Mouse (Mus musculus): ENCODE measurements around the gene Sirt2. TPM values are rescaled to one million over a fixed set of nuclear protein-coding genes. Genes with fewer than 3 reads are reported as not detected.

Sirt2 gene
- polyA plus RNA-seq, 1 experiment from 2014 or later = 125 TPM

- 0 out of 2 replicates have a peak, but pooled peaks have one; percentile 24 for ATAC-seq (ENCODE audit: low FRiP score, low read depth)
- H3K9ac ChIP-seq = no peak overlapping the region
- 26% methylated on average over 10 of the region's 10 CpGs for WGBS
Observed at GRCm38 (mm10) chr7:28801901-28802670, 35.6 kb downstream of the Sirt2 start.

GRCm38 (mm10) chr7:28802846-28803588, 36.5 kb downstream of the Sirt2 start:
- H3K4me2 ChIP-seq = no peak overlapping the region
- H3K4me3 ChIP-seq = no peak overlapping the region
- WGBS = 8% methylated on average over 10 of the region's 10 CpGs
- no peak for ATAC-seq (ENCODE audit: low FRiP score, low read depth)
- H3K9me3 ChIP-seq = no peaks in the 10 kb centered on the region
- H3K27ac ChIP-seq (replicated peaks) = peak overlapping the region; percentile 50; the same call in 1 of the 2 replicates
- peaks cover 15% of the 10 kb centered on the region for H3K4me1 ChIP-seq (replicated peaks)
- no peaks in the 10 kb centered on the region for H3K36me3 ChIP-seq
- no peaks in the 10 kb centered on the region for H3K27me3 ChIP-seq
- no peak overlapping the region for H3K9ac ChIP-seq

More at GRCm38 (mm10) chr7:28801901-28802670, 35.6 kb downstream of the Sirt2 start:
- H3K4me2 ChIP-seq = no peak overlapping the region
- H3K27me3 ChIP-seq = no peaks in the 10 kb centered on the region
- no peaks in the 10 kb centered on the region for H3K36me3 ChIP-seq
- peak overlapping the region; percentile 50; the same call in 1 of the 2 replicates for H3K27ac ChIP-seq (replicated peaks)
- peaks cover 10% of the 10 kb centered on the region for H3K4me1 ChIP-seq (replicated peaks)
- no peak overlapping the region for H3K4me3 ChIP-seq
- no peaks in the 10 kb centered on the region for H3K9me3 ChIP-seq

- Histone ChIP-seq H3K9ac (no peak overlapping the region), H3K4me2 (no peak overlapping the region), H3K27me3 (no peaks in the 10 kb centered on the region), H3K27ac (replicated peaks) (0 out of 2 replicates have a peak overlapping the region, but pooled peaks have one; percentile 50), H3K36me3 (no peaks in the 10 kb centered on the region), H3K4me1 (replicated peaks) (peaks cover 20% of the 10 kb centered on the region), H3K4me3 (no peak overlapping the region), H3K9me3 (no peaks in the 10 kb centered on the region)
- ATAC-seq (ENCODE audit: low FRiP score, low read depth) = no peak
- WGBS = 55% methylated on average over 4 of the region's 4 CpGs
Observed at GRCm38 (mm10) chr7:28803756-28804155, 37.2 kb downstream of the Sirt2 start.

- ATAC-seq (ENCODE audit: low FRiP score, low read depth) = no peak
- 72% methylated on average over 4 of the region's 4 CpGs for WGBS
Observed at GRCm38 (mm10) chr7:28806869-28807268, 40.3 kb downstream of the Sirt2 start.

GRCm38 (mm10) chr7:28807641-28808220, 41.2 kb downstream of the Sirt2 start:
- no peaks in the 10 kb centered on the region for H3K9me3 ChIP-seq
- no peaks in the 10 kb centered on the region for H3K27me3 ChIP-seq
- WGBS = 36% methylated on average over 6 of the region's 8 CpGs
- peak overlapping the region; percentile 73 for H3K4me3 ChIP-seq
- ATAC-seq (ENCODE audit: low FRiP score, low read depth) = no peak
- H3K27ac ChIP-seq (replicated peaks) = peak overlapping the region; percentile 99
- no peaks in the 10 kb centered on the region for H3K36me3 ChIP-seq
- H3K4me1 ChIP-seq (replicated peaks) = peaks cover 21% of the 10 kb centered on the region
- peak overlapping the region; percentile 86 for H3K4me2 ChIP-seq
- H3K9ac ChIP-seq = peak overlapping the region; percentile 81

More at GRCm38 (mm10) chr7:28806869-28807268, 40.3 kb downstream of the Sirt2 start:
- no peaks in the 10 kb centered on the region for H3K27me3 ChIP-seq
- H3K4me3 ChIP-seq = no peak overlapping the region
- no peaks in the 10 kb centered on the region for H3K36me3 ChIP-seq
- peaks cover 21% of the 10 kb centered on the region for H3K4me1 ChIP-seq (replicated peaks)
- H3K4me2 ChIP-seq = no peak overlapping the region
- H3K9me3 ChIP-seq = no peaks in the 10 kb centered on the region
- H3K27ac ChIP-seq (replicated peaks) = no peak overlapping the region
- H3K9ac ChIP-seq = no peak overlapping the region

- Histone ChIP-seq H3K4me1 (replicated peaks) (peaks cover 27% of the 10 kb centered on the region), H3K27me3 (no peaks in the 10 kb centered on the region), H3K4me3 (peak within 1 kb of the TSS; percentile 73), H3K4me2 (peak within 1 kb of the TSS; percentile 86), H3K9ac (peak within 1 kb of the TSS; percentile 81), H3K27ac (replicated peaks) (peak within 1 kb of the TSS; percentile 99), H3K9me3 (no peaks in the 10 kb centered on the region), H3K36me3 (peaks cover 3% of the 10 kb centered on the region)
- 3% methylated on average over 35 of the region's 35 CpGs for WGBS
- no peak; the same call in 1 of the 2 replicates for ATAC-seq (ENCODE audit: low FRiP score, low read depth)
Observed at GRCm38 (mm10) chr7:28808221-28808941, 41.8 kb downstream of the Sirt2 start, which contains the start of gene Hnrnpl. Hnrnpl (plus strand) TSS chr7:28808541.

GRCm38 (mm10) chr7:28808957-28809393, 42.4 kb downstream of the Sirt2 start:
- Histone ChIP-seq H3K4me2 (peak overlapping the region; percentile 86), H3K27ac (replicated peaks) (peak overlapping the region; percentile 99), H3K4me3 (peak overlapping the region; percentile 73), H3K36me3 (peaks cover 9% of the 10 kb centered on the region), H3K9me3 (no peaks in the 10 kb centered on the region), H3K4me1 (replicated peaks) (peaks cover 32% of the 10 kb centered on the region), H3K27me3 (no peaks in the 10 kb centered on the region), H3K9ac (peak overlapping the region; percentile 81)
- ATAC-seq (ENCODE audit: low FRiP score, low read depth) = peak; percentile 65
- under 1% methylated on average over 32 of the region's 32 CpGs for WGBS

GRCm38 (mm10) chr7:28809401-28810089, 43.0 kb downstream of the Sirt2 start:
- peak overlapping the region; percentile 99 for H3K27ac ChIP-seq (replicated peaks)
- ATAC-seq (ENCODE audit: low FRiP score, low read depth) = peak; percentile 19; the same call in 1 of the 2 replicates
- peak overlapping the region; percentile 81 for H3K9ac ChIP-seq
- H3K27me3 ChIP-seq = no peaks in the 10 kb centered on the region
- H3K4me3 ChIP-seq = peak overlapping the region; percentile 73
- peaks cover 37% of the 10 kb centered on the region for H3K4me1 ChIP-seq (replicated peaks)
- H3K9me3 ChIP-seq = no peaks in the 10 kb centered on the region
- peak overlapping the region; percentile 86 for H3K4me2 ChIP-seq
- peaks cover 15% of the 10 kb centered on the region for H3K36me3 ChIP-seq
- 2% methylated on average over 35 of the region's 35 CpGs for WGBS

GRCm38 (mm10) chr7:28810107-28811066, 43.9 kb downstream of the Sirt2 start:
- peak; percentile 94 for ATAC-seq (ENCODE audit: low FRiP score, low read depth)
- Histone ChIP-seq H3K4me3 (peak overlapping the region; percentile 73), H3K9me3 (no peaks in the 10 kb centered on the region), H3K36me3 (peaks cover 23% of the 10 kb centered on the region), H3K9ac (peak overlapping the region; percentile 92), H3K4me1 (replicated peaks) (peaks cover 43% of the 10 kb centered on the region), H3K27me3 (no peaks in the 10 kb centered on the region), H3K4me2 (peak overlapping the region; percentile 86), H3K27ac (replicated peaks) (peak overlapping the region; percentile 99)
- under 1% methylated on average over 70 of the region's 70 CpGs for WGBS

- Histone ChIP-seq H3K27me3 (no peaks in the 10 kb centered on the region), H3K27ac (replicated peaks) (peak overlapping the region; percentile 98), H3K9ac (peak overlapping the region; percentile 92), H3K9me3 (no peaks in the 10 kb centered on the region), H3K36me3 (peaks cover 32% of the 10 kb centered on the region), H3K4me3 (peak overlapping the region; percentile 73), H3K4me2 (peak overlapping the region; percentile 80), H3K4me1 (replicated peaks) (peaks cover 50% of the 10 kb centered on the region)
- WGBS = under 1% methylated on average over 39 of the region's 40 CpGs
- no peak for ATAC-seq (ENCODE audit: low FRiP score, low read depth)
Observed at GRCm38 (mm10) chr7:28811228-28811627, 44.7 kb downstream of the Sirt2 start.

Data from hindbrain, embryonic 15.5 days (tissue).